ENCODE assay signal across 8 mouse cellular contexts in the genomic region with DNA sequence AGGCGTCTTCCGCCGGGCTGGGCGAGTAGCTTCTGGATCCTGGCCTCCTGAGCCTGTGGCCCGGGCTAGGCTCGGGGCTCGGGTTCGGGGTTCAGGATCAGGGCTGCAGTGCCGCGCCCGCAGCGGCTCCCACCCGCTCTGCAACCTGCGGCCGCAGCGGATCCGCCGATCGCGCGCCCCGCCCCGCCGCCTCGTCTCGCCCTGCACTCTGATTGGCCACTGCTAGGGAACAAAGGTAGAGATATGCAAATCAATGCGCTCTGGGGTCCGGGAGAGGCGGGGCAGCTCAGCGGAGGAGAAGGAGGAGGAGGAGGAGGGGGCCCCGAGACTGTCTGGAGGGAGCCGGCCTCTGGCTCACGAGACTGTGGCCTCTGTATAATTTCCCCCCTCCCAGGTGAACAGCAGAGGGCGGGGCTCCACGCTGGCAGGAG. TPM values are rescaled to one million over a fixed set of nuclear protein-coding genes. Genes with fewer than 3 reads are reported as not detected.
DNase-seq lines count a peak whose midpoint lies in the region; ATAC-seq lines count a peak whose summit lies in the region.

A gene (minus strand): TSS at position 153 of the 431 bp plus-strand sequence.

- peak within 1 kb of the TSS; percentile 97 for H3K9ac ChIP-seq in forebrain, embryonic 11.5 days (ENCODE audit: low read length)
- H3K9ac ChIP-seq in heart, embryonic 15.5 days: peak within 1 kb of the TSS; percentile 74
- peak within 1 kb of the TSS; percentile 79 for H3K9ac ChIP-seq in liver, embryonic 12.5 days
- peak within 1 kb of the TSS; percentile 53 for H3K9ac ChIP-seq in stomach, embryonic 14.5 days (replicated peaks; ENCODE audit: low read depth, low read length)

- H3K9me3 ChIP-seq in forebrain, embryonic 11.5 days (ENCODE audit: control insufficient read depth, low read length): no peaks in the 10 kb centered on the region
- no peaks in the 10 kb centered on the region for H3K9me3 ChIP-seq in heart, embryonic 15.5 days (replicated peaks)
- H3K9me3 ChIP-seq in liver, embryonic 12.5 days (replicated peaks): no peaks in the 10 kb centered on the region
- H3K9me3 ChIP-seq in stomach, embryonic 14.5 days (ENCODE audit: control insufficient read depth, low read depth, low read length): no peaks in the 10 kb centered on the region

- H3K36me3 ChIP-seq in forebrain, embryonic 11.5 days (ENCODE audit: control insufficient read depth, insufficient read depth, low read length): no peaks in the 10 kb centered on the region
- no peaks in the 10 kb centered on the region for H3K36me3 ChIP-seq in heart, embryonic 15.5 days
- no peaks in the 10 kb centered on the region for H3K36me3 ChIP-seq in liver, embryonic 12.5 days
- H3K36me3 ChIP-seq in stomach, embryonic 14.5 days (ENCODE audit: control insufficient read depth, insufficient read depth, low read length): no peaks in the 10 kb centered on the region

- peak within 1 kb of the TSS; percentile 72 for H3K27ac ChIP-seq in forebrain, embryonic 11.5 days (ENCODE audit: low read depth, low read length)
- H3K27ac ChIP-seq in heart, embryonic 15.5 days: peak within 1 kb of the TSS; percentile 51
- H3K27ac ChIP-seq in liver, embryonic 12.5 days: no peak within 1 kb of the TSS
- H3K27ac ChIP-seq in stomach, embryonic 14.5 days (ENCODE audit: low read length): peak within 1 kb of the TSS; percentile 30

- ATAC-seq in forebrain, embryonic 11.5 days (replicated peaks; ENCODE audit: low FRiP score): peak; percentile 99
- ATAC-seq in heart, embryonic 15.5 days (replicated peaks; ENCODE audit: insufficient number of reproducible peaks, insufficient read depth, low FRiP score, low read depth): peak; percentile 93
- peak; percentile 92 for ATAC-seq in liver, embryonic 12.5 days
- ATAC-seq in stomach, embryonic 14.5 days (ENCODE audit: insufficient number of reproducible peaks, insufficient read depth, low FRiP score, low read depth): peak; percentile 97

- peak; percentile 95 for DNase-seq in CD4-positive, CD25-positive, alpha-beta regulatory T cell, adult 2 months (ENCODE audit: low read depth, low spot score)
- DNase-seq in c-Kit-positive CD71-negative TER-119-negative erythroid progenitor cells, embryonic 14.5 days (ENCODE audit: low read depth): peak; percentile 79
- peak; percentile 95 for DNase-seq in forebrain, embryonic 11.5 days (ENCODE audit: low spot score)
- peak; percentile 93 for DNase-seq in kidney, postnatal 14 days
- DNase-seq in naive thymus-derived CD4-positive, alpha-beta T cell, adult 2 months (ENCODE audit: low read depth): peak; percentile 93

- peak within 1 kb of the TSS; percentile 93 for H3K4me3 ChIP-seq in forebrain, embryonic 11.5 days (ENCODE audit: low read depth, low read length)
- peak within 1 kb of the TSS; percentile 79 for H3K4me3 ChIP-seq in heart, embryonic 15.5 days
- peak within 1 kb of the TSS; percentile 75 for H3K4me3 ChIP-seq in liver, embryonic 12.5 days
- peak within 1 kb of the TSS; percentile 87 for H3K4me3 ChIP-seq in stomach, embryonic 14.5 days (ENCODE audit: low read depth, low read length)

- no peaks in the 10 kb centered on the region; the same call in 1 of the 2 replicates for H3K4me1 ChIP-seq in forebrain, embryonic 11.5 days (replicated peaks; ENCODE audit: control insufficient read depth, insufficient read depth, low read length)
- H3K4me1 ChIP-seq in heart, embryonic 15.5 days (replicated peaks): peaks cover 12% of the 10 kb centered on the region
- H3K4me1 ChIP-seq in liver, embryonic 12.5 days: peaks cover 34% of the 10 kb centered on the region
- peaks cover 4% of the 10 kb centered on the region; the same call in 1 of the 2 replicates for H3K4me1 ChIP-seq in stomach, embryonic 14.5 days (ENCODE audit: control insufficient read depth, insufficient read depth, low read length)

- WGBS in forebrain, embryonic 11.5 days: under 1% methylated on average over 35 of the region's 35 CpGs
- 0% methylated on average over 35 of the region's 35 CpGs for WGBS in heart, embryonic 15.5 days
- WGBS in liver, embryonic 12.5 days (ENCODE audit: insufficient replicate concordance): under 1% methylated on average over 35 of the region's 35 CpGs
- 0% methylated on average over 33 of the region's 35 CpGs for WGBS in stomach, embryonic 14.5 days

- peak within 1 kb of the TSS; percentile 59 for H3K4me2 ChIP-seq in forebrain, embryonic 11.5 days (ENCODE audit: low read depth, low read length, severe bottlenecking)
- peak within 1 kb of the TSS; percentile 88 for H3K4me2 ChIP-seq in heart, embryonic 15.5 days
- H3K4me2 ChIP-seq in liver, embryonic 12.5 days: peak within 1 kb of the TSS; percentile 99
- H3K4me2 ChIP-seq in stomach, embryonic 14.5 days (replicated peaks; ENCODE audit: low read depth, low read length): peak within 1 kb of the TSS; percentile 95

- H3K27me3 ChIP-seq in forebrain, embryonic 11.5 days (ENCODE audit: control insufficient read depth, insufficient read depth, low read length): no peaks in the 10 kb centered on the region
- no peaks in the 10 kb centered on the region for H3K27me3 ChIP-seq in heart, embryonic 15.5 days
- H3K27me3 ChIP-seq in liver, embryonic 12.5 days (replicated peaks): peaks cover 4% of the 10 kb centered on the region; the same call in 1 of the 2 replicates
- no peaks in the 10 kb centered on the region for H3K27me3 ChIP-seq in stomach, embryonic 14.5 days (ENCODE audit: control insufficient read depth, insufficient read depth, low read length)

RNA-seq across cellular contexts. Expression of the gene that starts here (rescaled TPM):
- polyA plus RNA-seq in forebrain, embryonic 11.5 days (2014; fragmentation: Nextera tagmentation; extraction: Ambion mirVana): 187 and 199 TPM in 2 replicates
- 57.9 and 65.1 TPM in 2 replicates for polyA plus RNA-seq in heart, embryonic 15.5 days (2015; fragmentation: Nextera tagmentation; extraction: Ambion mirVana)
- polyA plus RNA-seq in liver, embryonic 12.5 days (2016; fragmentation: Nextera tagmentation; extraction: Ambion mirVana): 26.2 and 27.2 TPM in 2 replicates
- polyA plus RNA-seq in stomach, embryonic 14.5 days (2014; fragmentation: Nextera tagmentation; extraction: Ambion mirVana): 123 and 132 TPM in 2 replicates
